Mouse (Mus musculus): ENCODE data around the gene Otop1. TPM values are rescaled to one million over a fixed set of nuclear protein-coding genes. Genes with fewer than 3 reads are reported as not detected.

Gene Otop1
- total and polyA plus RNA-seq, 2 experiments from 2014 or later, result 0.07 to 0.11 TPM

- H3K4me2 ChIP-seq (ENCODE audit: low read depth, low read length, poor library complexity, severe bottlenecking), result no peak overlapping the region
- no peak for DNase-seq (ENCODE audit: low spot score)
These were observed 20.6 kb upstream of the Otop1 start for GRCm38 (mm10) chr5:38255195-38255594.

GRCm38 (mm10) chr5:38255644-38256043, 20.1 kb upstream of the Otop1 start:
- Histone ChIP-seq H3K36me3 (ENCODE audit: insufficient read depth, low read length) (no peaks in the 10 kb centered on the region), H3K27ac (ENCODE audit: low read depth, low read length) (no peak overlapping the region), H3K4me3 (ENCODE audit: low read depth, low read length) (no peak overlapping the region), H3K4me2 (ENCODE audit: low read depth, low read length, poor library complexity, severe bottlenecking) (no peak overlapping the region), H3K4me1 (ENCODE audit: insufficient read depth, low read length) (no peaks in the 10 kb centered on the region), H3K9ac (replicated peaks; ENCODE audit: low read length, poor library complexity, severe bottlenecking) (no peak overlapping the region), H3K27me3 (ENCODE audit: insufficient read depth, low read length) (no peaks in the 10 kb centered on the region), H3K9me3 (ENCODE audit: low read length) (no peaks in the 10 kb centered on the region)
- ATAC-seq (ENCODE audit: low FRiP score) (no peak), DNase-seq (ENCODE audit: low spot score) (no peak)
- 77% methylated on average over 3 of the region's 3 CpGs for WGBS
- TF ChIP-seq CTCF (IDR thresholded peaks at IDR 0.05), result no peak

More at GRCm38 (mm10) chr5:38255195-38255594, 20.6 kb upstream of the Otop1 start:
- Histone ChIP-seq H3K9me3 (ENCODE audit: low read length) (no peaks in the 10 kb centered on the region), H3K27me3 (ENCODE audit: insufficient read depth, low read length) (no peaks in the 10 kb centered on the region), H3K4me3 (ENCODE audit: low read depth, low read length) (no peak overlapping the region), H3K27ac (ENCODE audit: low read depth, low read length) (no peak overlapping the region), H3K4me1 (ENCODE audit: insufficient read depth, low read length) (no peaks in the 10 kb centered on the region), H3K36me3 (ENCODE audit: insufficient read depth, low read length) (no peaks in the 10 kb centered on the region), H3K9ac (replicated peaks; ENCODE audit: low read length, poor library complexity, severe bottlenecking) (no peak overlapping the region)
- TF ChIP-seq CTCF (IDR thresholded peaks at IDR 0.05), result peak; percentile 52
- ATAC-seq (ENCODE audit: low FRiP score), result no peak
- 44% methylated on average over 4 of the region's 4 CpGs for WGBS

- Histone ChIP-seq H3K4me1 (ENCODE audit: insufficient read depth, low read length) (peaks cover 5% of the 10 kb centered on the region; the same call in 1 of the 2 replicates), H3K9me3 (ENCODE audit: low read length) (no peaks in the 10 kb centered on the region), H3K27ac (ENCODE audit: low read depth, low read length) (no peak overlapping the region), H3K36me3 (ENCODE audit: insufficient read depth, low read length) (no peaks in the 10 kb centered on the region), H3K4me3 (ENCODE audit: low read depth, low read length) (no peak overlapping the region), H3K27me3 (ENCODE audit: insufficient read depth, low read length) (no peaks in the 10 kb centered on the region), H3K9ac (replicated peaks; ENCODE audit: low read length, poor library complexity, severe bottlenecking) (no peak overlapping the region), H3K4me2 (ENCODE audit: low read depth, low read length, poor library complexity, severe bottlenecking) (no peak overlapping the region)
- 81% methylated on average over 1 of the region's 1 CpGs for WGBS
- ATAC-seq (ENCODE audit: low FRiP score) (no peak), DNase-seq (ENCODE audit: low spot score) (no peak)
- no peak for TF ChIP-seq CTCF (IDR thresholded peaks at IDR 0.05)
These were observed 19.2 kb upstream of the Otop1 start for GRCm38 (mm10) chr5:38256551-38256950.

- DNase-seq (ENCODE audit: low spot score) (no peak), ATAC-seq (ENCODE audit: low FRiP score) (no peak)
- Histone ChIP-seq H3K4me2 (ENCODE audit: low read depth, low read length, poor library complexity, severe bottlenecking) (no peak overlapping the region), H3K4me3 (ENCODE audit: low read depth, low read length) (no peak overlapping the region), H3K27me3 (ENCODE audit: insufficient read depth, low read length) (no peaks in the 10 kb centered on the region), H3K27ac (ENCODE audit: low read depth, low read length) (no peak overlapping the region), H3K4me1 (ENCODE audit: insufficient read depth, low read length) (peaks cover 5% of the 10 kb centered on the region; the same call in 1 of the 2 replicates), H3K36me3 (ENCODE audit: insufficient read depth, low read length) (peaks cover 7% of the 10 kb centered on the region), H3K9ac (replicated peaks; ENCODE audit: low read length, poor library complexity, severe bottlenecking) (no peak overlapping the region), H3K9me3 (ENCODE audit: low read length) (no peaks in the 10 kb centered on the region)
- WGBS, result 81% methylated on average over 8 of the region's 8 CpGs
- TF ChIP-seq CTCF (IDR thresholded peaks at IDR 0.05), result no peak
These were observed 17.6 kb upstream of the Otop1 start for GRCm38 (mm10) chr5:38258034-38258772.

GRCm38 (mm10) chr5:38258773-38259146, 17.0 kb upstream of the Otop1 start:
- 85% methylated on average over 5 of the region's 5 CpGs for WGBS
- Histone ChIP-seq H3K27me3 (ENCODE audit: insufficient read depth, low read length) (no peaks in the 10 kb centered on the region), H3K4me1 (ENCODE audit: insufficient read depth, low read length) (peaks cover 5% of the 10 kb centered on the region; the same call in 1 of the 2 replicates), H3K4me3 (ENCODE audit: low read depth, low read length) (no peak overlapping the region), H3K4me2 (ENCODE audit: low read depth, low read length, poor library complexity, severe bottlenecking) (no peak overlapping the region), H3K9ac (replicated peaks; ENCODE audit: low read length, poor library complexity, severe bottlenecking) (no peak overlapping the region), H3K27ac (ENCODE audit: low read depth, low read length) (no peak overlapping the region), H3K36me3 (ENCODE audit: insufficient read depth, low read length) (peaks cover 12% of the 10 kb centered on the region), H3K9me3 (ENCODE audit: low read length) (no peaks in the 10 kb centered on the region)
- ATAC-seq (ENCODE audit: low FRiP score) (no peak), DNase-seq (ENCODE audit: low spot score) (no peak)
- no peak for TF ChIP-seq CTCF (IDR thresholded peaks at IDR 0.05)

- Histone ChIP-seq H3K27me3 (ENCODE audit: insufficient read depth, low read length) (no peaks in the 10 kb centered on the region), H3K9me3 (ENCODE audit: low read length) (no peaks in the 10 kb centered on the region), H3K36me3 (ENCODE audit: insufficient read depth, low read length) (peaks cover 20% of the 10 kb centered on the region), H3K4me3 (ENCODE audit: low read depth, low read length) (peak overlapping the region; percentile 89), H3K9ac (replicated peaks; ENCODE audit: low read length, poor library complexity, severe bottlenecking) (peak overlapping the region; percentile 87), H3K27ac (ENCODE audit: low read depth, low read length) (peak overlapping the region; percentile 85), H3K4me2 (ENCODE audit: low read depth, low read length, poor library complexity, severe bottlenecking) (peak overlapping the region; percentile 78), H3K4me1 (ENCODE audit: insufficient read depth, low read length) (peaks cover 5% of the 10 kb centered on the region; the same call in 1 of the 2 replicates)
- no peak for TF ChIP-seq CTCF (IDR thresholded peaks at IDR 0.05)
- DNase-seq (ENCODE audit: low spot score) (no peak), ATAC-seq (ENCODE audit: low FRiP score) (no peak; the same call in 1 of the 2 replicates)
- 46% methylated on average over 9 of the region's 9 CpGs for WGBS
These were observed 16.2 kb upstream of the Otop1 start for GRCm38 (mm10) chr5:38259455-38260106.

All from midbrain, postnatal 0 days (tissue).